11 mouse cellular contexts compared by ENCODE assay signal in the genomic region with DNA sequence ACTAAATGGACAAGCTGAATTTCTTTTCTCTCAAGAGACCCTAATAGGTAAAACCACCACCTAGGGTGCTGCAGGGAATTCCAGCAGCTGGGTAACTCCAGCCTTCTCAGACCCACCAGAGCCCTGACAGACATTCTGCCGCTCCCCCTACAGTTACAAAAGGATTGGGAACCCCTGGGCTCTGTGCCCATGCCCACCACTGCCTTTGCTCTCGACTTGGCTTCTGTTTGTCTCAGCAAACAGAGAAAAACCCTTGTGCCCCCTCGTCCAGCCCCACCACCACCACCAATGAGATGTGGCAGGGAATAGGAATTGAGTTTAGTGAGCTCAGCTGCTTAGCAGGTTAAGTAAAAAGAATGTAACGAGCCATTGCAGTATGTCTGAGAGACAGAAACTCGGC. TPM values are rescaled to one million over a fixed set of nuclear protein-coding genes. Genes with fewer than 3 reads are reported as not detected.
DNase-seq lines count a peak whose midpoint lies in the region; ATAC-seq and TF ChIP-seq lines count a peak whose summit lies in the region.
"Had no signal": no experiment of that assay in that cellular context is flagged by ENCODE, and none has a peak within 500 bp of the region (broad histone marks: within the 10 kb centered on the region; RNA-seq: fewer than 3 reads in every experiment).

No protein-coding gene starts in this region.

- no peaks in the 10 kb centered on the region for H3K27me3 ChIP-seq in embryonic facial prominence, embryonic 13.5 days
- H3K27me3 ChIP-seq in forebrain, postnatal 0 days (ENCODE audit: insufficient read depth, low read length) = no peaks in the 10 kb centered on the region
- H3K27me3 ChIP-seq: lung, embryonic 15.5 days had no signal

- intact Hi-C loops in left cerebral cortex, adult 2 months (cut with DNase I) = no loop called here
- intact Hi-C loops in left cerebral cortex, postnatal 14 days (cut with DNase I) = loop anchor here (5.0 kb wide), 1 partner anchor 223 kb away; no protein-coding TSS in a partner anchor

- 65% methylated on average over 5 of the region's 5 CpGs for WGBS in embryonic facial prominence, embryonic 13.5 days
- 14% methylated on average over 5 of the region's 5 CpGs for WGBS in forebrain, postnatal 0 days
- WGBS in macrophage (ENCODE audit: missing documents) = 79% methylated on average over 5 of the region's 5 CpGs

- no peak overlapping the region for H3K27ac ChIP-seq in left cerebral cortex, adult 2 months
- peak overlapping the region; percentile 94 for H3K27ac ChIP-seq in embryonic facial prominence, embryonic 13.5 days
- peak overlapping the region; percentile 97; the same call in 1 of the 2 replicates for H3K27ac ChIP-seq in forebrain, postnatal 0 days (ENCODE audit: low read depth, low read length)
- H3K27ac ChIP-seq in macrophage = 0 out of 2 replicates have a peak overlapping the region, but pooled peaks have one; percentile 87
- H3K27ac ChIP-seq: heart, embryonic 10.5 days; lung, embryonic 15.5 days had no signal

- no peak for ATAC-seq in embryonic facial prominence, embryonic 13.5 days (ENCODE audit: insufficient number of reproducible peaks, insufficient read depth, low FRiP score, low TSS enrichment, low read depth)
- no peak for ATAC-seq in forebrain, postnatal 0 days

- peaks cover 15% of the 10 kb centered on the region for H3K36me3 ChIP-seq in embryonic facial prominence, embryonic 13.5 days
- H3K36me3 ChIP-seq in forebrain, postnatal 0 days (ENCODE audit: insufficient read depth) = peaks cover 22% of the 10 kb centered on the region
- H3K36me3 ChIP-seq in macrophage (ENCODE audit: inconsistent target) = peaks cover 28% of the 10 kb centered on the region; the same call in 1 of the 2 replicates
- H3K36me3 ChIP-seq: lung, embryonic 15.5 days had no signal

- H3K4me3 ChIP-seq in left cerebral cortex, adult 2 months = peak overlapping the region; percentile 75
- H3K4me3 ChIP-seq in embryonic facial prominence, embryonic 13.5 days = no peak overlapping the region
- peak overlapping the region; percentile 98 for H3K4me3 ChIP-seq in forebrain, postnatal 0 days (ENCODE audit: low read depth, low read length)
- peak overlapping the region; percentile 96 for H3K4me3 ChIP-seq in macrophage (ENCODE audit: inconsistent target)

- peak overlapping the region; percentile 81 for H3K4me2 ChIP-seq in embryonic facial prominence, embryonic 13.5 days
- peak overlapping the region; percentile 91 for H3K4me2 ChIP-seq in forebrain, postnatal 0 days (ENCODE audit: low read depth)

- peaks cover 45% of the 10 kb centered on the region for H3K4me1 ChIP-seq in embryonic facial prominence, embryonic 13.5 days
- peaks cover 6% of the 10 kb centered on the region for H3K4me1 ChIP-seq in forebrain, postnatal 0 days (ENCODE audit: insufficient read depth)

- H3K79me2 ChIP-seq in macrophage (ENCODE audit: inconsistent target) = peaks cover 66% of the 10 kb centered on the region

- no peak for TF ChIP-seq CTCF in left cerebral cortex, adult 2 months (IDR thresholded peaks at IDR 0.05)
- TF ChIP-seq CTCF in forebrain, postnatal 0 days (IDR thresholded peaks at IDR 0.05; ENCODE audit: low read depth) = peak; percentile 22; the same call in 1 of the 2 replicates

- no peaks in the 10 kb centered on the region for H3K9me3 ChIP-seq in embryonic facial prominence, embryonic 13.5 days
- no peaks in the 10 kb centered on the region for H3K9me3 ChIP-seq in forebrain, postnatal 0 days (ENCODE audit: low read length)
- H3K9me3 ChIP-seq: heart, embryonic 10.5 days; lung, embryonic 15.5 days had no signal

- no peak for DNase-seq in left cerebral cortex, adult 2 months (ENCODE audit: extremely low spot score in 1 of 2, low spot score in 2 of 2)
- no peak for DNase-seq in left cerebral cortex, postnatal 14 days (ENCODE audit: low spot score in 2 of 2)
- peak; percentile 65 for DNase-seq in forebrain, postnatal 0 days
- DNase-seq in urinary bladder, postnatal 4 days (ENCODE audit: low spot score in 2 of 2) = no peak
- DNase-seq in adrenal gland, postnatal 36 days = no peak
- DNase-seq in kidney, postnatal 14 days = no peak

- H3K9ac ChIP-seq in embryonic facial prominence, embryonic 13.5 days = no peak overlapping the region
- 0 out of 2 replicates have a peak overlapping the region, but pooled peaks have one; percentile 99 for H3K9ac ChIP-seq in forebrain, postnatal 0 days
- H3K9ac ChIP-seq: lung, embryonic 15.5 days had no signal

RNA-seq across cellular contexts. Expression of a gene that starts 2.4 kb away (rescaled TPM):
- total RNA-seq in left cerebral cortex, adult 2 months (2021) = 100 to 1,000 TPM; 262 to 263 TPM
- 100 to 1,000 TPM; 329 to 359 TPM for total RNA-seq in left cerebral cortex, postnatal 14 days (2021)
- 75.2 and 78.6 TPM in 2 replicates for polyA plus RNA-seq in embryonic facial prominence, embryonic 13.5 days (2015; fragmentation: Nextera tagmentation; extraction: Ambion mirVana)
- total RNA-seq in forebrain, postnatal 0 days (2014; rRNA removed) = 315 and 344 TPM in 2 replicates
- 428 and 457 TPM in 2 replicates for polyA plus RNA-seq in forebrain, postnatal 0 days (2015; fragmentation: Nextera tagmentation; extraction: Ambion mirVana)
- total RNA-seq in macrophage (2018; cell fraction: chromatin; rRNA removed) = 100 to 1,000 TPM; 289 to 598 (median 388) TPM
- total RNA-seq in macrophage (2018; cell fraction: cytosol; rRNA removed) = 100 to 1,000 TPM; 209 to 299 (median 243) TPM
- 100 to 1,000 TPM; 250 to 405 (median 299) TPM for total RNA-seq in macrophage (2018; cell fraction: nucleus; rRNA removed)
- 169 to 332 TPM (median 211 TPM) in 3 replicates for polyA plus RNA-seq in macrophage (2018)
- 10 to 100 TPM; 52.5 to 56.3 TPM for total RNA-seq in adrenal gland, postnatal 36 days (2021)

RNA-seq across cellular contexts. Expression of a gene that starts 16.5 kb away (rescaled TPM):
- total RNA-seq in left cerebral cortex, adult 2 months (2021) = under 1 TPM; 0.09 to 0.37 TPM
- total RNA-seq in left cerebral cortex, postnatal 14 days (2021) = under 1 TPM in 1 of 2 experiments, not detected in 1; 0.19 TPM
- polyA plus RNA-seq in embryonic facial prominence, embryonic 13.5 days (2015; fragmentation: Nextera tagmentation; extraction: Ambion mirVana) = 1.5 and 2.2 TPM in 2 replicates
- total RNA-seq in forebrain, postnatal 0 days (2014; rRNA removed) = 0.10 and 0.31 TPM in 2 replicates
- 0.12 and 0.15 TPM in 2 replicates for polyA plus RNA-seq in forebrain, postnatal 0 days (2015; fragmentation: Nextera tagmentation; extraction: Ambion mirVana)
- 10 to 100 TPM in 21 of 26 experiments, 1 to 10 TPM in 5; 4.0 to 47.8 (median 24.6) TPM for total RNA-seq in macrophage (2018; cell fraction: chromatin; rRNA removed)
- 10 to 100 TPM in 25 of 26 experiments, 1 to 10 TPM in 1; 8.1 to 42.2 (median 27.2) TPM for total RNA-seq in macrophage (2018; cell fraction: cytosol; rRNA removed)
- total RNA-seq in macrophage (2018; cell fraction: nucleus; rRNA removed) = 10 to 100 TPM in 20 of 26 experiments, 1 to 10 TPM in 6; 4.6 to 57.7 (median 19.2) TPM
- polyA plus RNA-seq in macrophage (2018) = 25.1 to 57.9 TPM (median 26.9 TPM) in 3 replicates
- total RNA-seq in adrenal gland, postnatal 36 days (2021) = 1 to 10 TPM in 1 of 2 experiments, under 1 TPM in 1; 0.63 to 1.1 TPM
- total RNA-seq: layer of hippocampus, postnatal 14 days had no signal

RNA-seq across cellular contexts. Expression of a gene that starts 18.5 kb away (rescaled TPM):
- 100 to 1,000 TPM; 168 to 183 TPM for total RNA-seq in left cerebral cortex, adult 2 months (2021)
- 100 to 1,000 TPM; 148 to 163 TPM for total RNA-seq in left cerebral cortex, postnatal 14 days (2021)
- not detected in 2 replicates for polyA plus RNA-seq in embryonic facial prominence, embryonic 13.5 days (2015; fragmentation: Nextera tagmentation; extraction: Ambion mirVana)
- total RNA-seq in forebrain, postnatal 0 days (2014; rRNA removed) = 5.9 and 11.2 TPM in 2 replicates
- polyA plus RNA-seq in forebrain, postnatal 0 days (2015; fragmentation: Nextera tagmentation; extraction: Ambion mirVana) = 5.3 and 7.6 TPM in 2 replicates
- not detected for total RNA-seq in macrophage (2018; cell fraction: chromatin; rRNA removed)
- total RNA-seq in macrophage (2018; cell fraction: cytosol; rRNA removed) = not detected
- not detected for total RNA-seq in macrophage (2018; cell fraction: nucleus; rRNA removed)
- not detected in 3 replicates for polyA plus RNA-seq in macrophage (2018)
- total RNA-seq in adrenal gland, postnatal 36 days (2021) = 1 to 10 TPM in 1 of 2 experiments, under 1 TPM in 1; 0.83 to 1.5 TPM
- polyA plus RNA-seq: heart, embryonic 10.5 days had no signal

RNA-seq across cellular contexts. Expression of a gene that starts 43.9 kb away (rescaled TPM):
- total RNA-seq in left cerebral cortex, adult 2 months (2021) = 1 to 10 TPM; 1.6 to 1.9 TPM
- total RNA-seq in left cerebral cortex, postnatal 14 days (2021) = 1 to 10 TPM; 2.7 TPM
- polyA plus RNA-seq in embryonic facial prominence, embryonic 13.5 days (2015; fragmentation: Nextera tagmentation; extraction: Ambion mirVana) = 8.3 and 11.5 TPM in 2 replicates
- total RNA-seq in forebrain, postnatal 0 days (2014; rRNA removed) = 1.8 and 2.8 TPM in 2 replicates
- 1.1 and 1.6 TPM in 2 replicates for polyA plus RNA-seq in forebrain, postnatal 0 days (2015; fragmentation: Nextera tagmentation; extraction: Ambion mirVana)
- not detected for total RNA-seq in macrophage (2018; cell fraction: chromatin; rRNA removed)
- total RNA-seq in macrophage (2018; cell fraction: cytosol; rRNA removed) = not detected
- total RNA-seq in macrophage (2018; cell fraction: nucleus; rRNA removed) = not detected
- polyA plus RNA-seq in macrophage (2018) = not detected in 3 replicates
- 1 to 10 TPM; 1.2 to 2.2 TPM for total RNA-seq in adrenal gland, postnatal 36 days (2021)

Comparison
In these comparisons a context has a peak if more than half of its experiments do, and no peak if none do; other contexts are left out.
1. RNA of a gene that starts 18.5 kb away (total RNA-seq): 168 to 183 TPM in left cerebral cortex, adult 2 months and 148 to 163 TPM in left cerebral cortex, postnatal 14 days; 5.9 to 11.2 TPM in forebrain, postnatal 0 days and 0.83 to 1.5 TPM in adrenal gland, postnatal 36 days; every median in the first group is over 10 times any median in the second.